Mouse (Mus musculus): ENCODE measurements at regions not wholly inside any gene's neighbourhood (a gene's known extent, or its start where the extent isn't known, plus 50 kb on each side); places are given as distances from the start of the nearest gene placed in this dataset.

GRCm38 (mm10) chr13:19523686-19524085 is 96.0 kb downstream of the Epdr1 start:
- peaks cover 23% of the 10 kb centered on the region for H3K36me3 ChIP-seq (replicated peaks)
- no peaks in the 10 kb centered on the region for H3K27me3 ChIP-seq (ENCODE audit: insufficient read depth, low read length)
- DNase-seq (ENCODE audit: low spot score) (no peak), ATAC-seq (ENCODE audit: extremely low read depth, insufficient number of reproducible peaks, low FRiP score, poor library complexity, severe bottlenecking) (no peak; the same call in 1 of the 2 replicates)
- peaks cover 5% of the 10 kb centered on the region for H3K4me1 ChIP-seq (ENCODE audit: insufficient read depth, low read depth, low read length)
- no peak overlapping the region for H3K4me3 ChIP-seq (ENCODE audit: low read depth, low read length)
- H3K9me3 ChIP-seq (replicated peaks) = no peaks in the 10 kb centered on the region
- TF ChIP-seq GATA2 (IDR thresholded peaks at IDR 0.05; ENCODE audit: borderline replicate concordance, low read depth, low read length) (no peak), POLR2AphosphoS5 (IDR thresholded peaks at IDR 0.05; ENCODE audit: insufficient replicate concordance, low read depth, low read length) (no peak), CTCF (IDR thresholded peaks at IDR 0.05; ENCODE audit: low read depth, low read length) (no peak), TAL1 (conservative IDR thresholded peaks at IDR 0.05; ENCODE audit: low read depth, low read length) (no peak)

GRCm38 (mm10) chr13:19517938-19518777 is 101.6 kb downstream of the Epdr1 start:
- H3K4me1 ChIP-seq (ENCODE audit: insufficient read depth, low read depth, low read length) = peaks cover 29% of the 10 kb centered on the region
- no peaks in the 10 kb centered on the region for H3K36me3 ChIP-seq (replicated peaks)
- no peaks in the 10 kb centered on the region for H3K9me3 ChIP-seq (replicated peaks)
- H3K4me3 ChIP-seq (ENCODE audit: low read depth, low read length) = no peak overlapping the region
- DNase-seq (ENCODE audit: low spot score) = no peak
- 0 out of 2 replicates have a peak, but pooled peaks have one; percentile 29 for ATAC-seq (ENCODE audit: extremely low read depth, insufficient number of reproducible peaks, low FRiP score, poor library complexity, severe bottlenecking)
- TF ChIP-seq GATA1 (IDR thresholded peaks at IDR 0.05; ENCODE audit: borderline replicate concordance, low read length) = no peak
- TF ChIP-seq POLR2AphosphoS5 (IDR thresholded peaks at IDR 0.05; ENCODE audit: insufficient replicate concordance, low read depth, low read length) = no peak
- no peak for TF ChIP-seq TAL1 (conservative IDR thresholded peaks at IDR 0.05; ENCODE audit: low read depth, low read length)
- TF ChIP-seq GATA2 (IDR thresholded peaks at IDR 0.05; ENCODE audit: borderline replicate concordance, low read depth, low read length) = no peak
- no peak for TF ChIP-seq CTCF (IDR thresholded peaks at IDR 0.05; ENCODE audit: low read depth, low read length)
- no peaks in the 10 kb centered on the region for H3K27me3 ChIP-seq (ENCODE audit: insufficient read depth, low read length)

GRCm38 (mm10) chr13:19514844-19515555 is 104.7 kb downstream of the Epdr1 start:
- Histone ChIP-seq H3K4me3 (ENCODE audit: low read depth, low read length) (no peak overlapping the region), H3K27me3 (ENCODE audit: insufficient read depth, low read length) (no peaks in the 10 kb centered on the region), H3K4me1 (ENCODE audit: insufficient read depth, low read depth, low read length) (peaks cover 29% of the 10 kb centered on the region), H3K36me3 (replicated peaks) (no peaks in the 10 kb centered on the region), H3K9me3 (replicated peaks) (no peaks in the 10 kb centered on the region)
- ATAC-seq (ENCODE audit: extremely low read depth, insufficient number of reproducible peaks, low FRiP score, poor library complexity, severe bottlenecking) (peak; percentile 68), DNase-seq (ENCODE audit: low spot score) (no peak)
- TF ChIP-seq CTCF (IDR thresholded peaks at IDR 0.05; ENCODE audit: low read depth, low read length) (no peak), GATA1 (IDR thresholded peaks at IDR 0.05; ENCODE audit: borderline replicate concordance, low read length) (no peak), GATA2 (IDR thresholded peaks at IDR 0.05; ENCODE audit: borderline replicate concordance, low read depth, low read length) (no peak), TAL1 (conservative IDR thresholded peaks at IDR 0.05; ENCODE audit: low read depth, low read length) (no peak; the same call in 1 of the 2 replicates), POLR2AphosphoS5 (IDR thresholded peaks at IDR 0.05; ENCODE audit: insufficient replicate concordance, low read depth, low read length) (no peak)

- H3K27me3 ChIP-seq (ENCODE audit: insufficient read depth, low read length) = no peaks in the 10 kb centered on the region
- DNase-seq (ENCODE audit: low spot score) (no peak), ATAC-seq (ENCODE audit: extremely low read depth, insufficient number of reproducible peaks, low FRiP score, poor library complexity, severe bottlenecking) (no peak)
- no peaks in the 10 kb centered on the region for H3K36me3 ChIP-seq (replicated peaks)
- H3K4me1 ChIP-seq (ENCODE audit: insufficient read depth, low read depth, low read length) = no peaks in the 10 kb centered on the region
- no peaks in the 10 kb centered on the region for H3K9me3 ChIP-seq (replicated peaks)
- no peak overlapping the region for H3K4me3 ChIP-seq (ENCODE audit: low read depth, low read length)
- TF ChIP-seq POLR2AphosphoS5 (IDR thresholded peaks at IDR 0.05; ENCODE audit: insufficient replicate concordance, low read depth, low read length) (no peak), CTCF (IDR thresholded peaks at IDR 0.05; ENCODE audit: low read depth, low read length) (no peak), GATA2 (IDR thresholded peaks at IDR 0.05; ENCODE audit: borderline replicate concordance, low read depth, low read length) (no peak), TAL1 (conservative IDR thresholded peaks at IDR 0.05; ENCODE audit: low read depth, low read length) (no peak), GATA1 (IDR thresholded peaks at IDR 0.05; ENCODE audit: borderline replicate concordance, low read length) (no peak)
Measured at GRCm38 (mm10) chr13:19506543-19506942, 110.9 kb upstream of the Stard3nl start.

GRCm38 (mm10) chr13:19504241-19504640 is 108.6 kb upstream of the Stard3nl start:
- TF ChIP-seq GATA2 (IDR thresholded peaks at IDR 0.05; ENCODE audit: borderline replicate concordance, low read depth, low read length) (no peak), TAL1 (conservative IDR thresholded peaks at IDR 0.05; ENCODE audit: low read depth, low read length) (no peak), GATA1 (IDR thresholded peaks at IDR 0.05; ENCODE audit: borderline replicate concordance, low read length) (no peak), CTCF (IDR thresholded peaks at IDR 0.05; ENCODE audit: low read depth, low read length) (no peak), POLR2AphosphoS5 (IDR thresholded peaks at IDR 0.05; ENCODE audit: insufficient replicate concordance, low read depth, low read length) (no peak)
- ATAC-seq (ENCODE audit: extremely low read depth, insufficient number of reproducible peaks, low FRiP score, poor library complexity, severe bottlenecking) (no peak), DNase-seq (ENCODE audit: low spot score) (no peak)

DNA sequence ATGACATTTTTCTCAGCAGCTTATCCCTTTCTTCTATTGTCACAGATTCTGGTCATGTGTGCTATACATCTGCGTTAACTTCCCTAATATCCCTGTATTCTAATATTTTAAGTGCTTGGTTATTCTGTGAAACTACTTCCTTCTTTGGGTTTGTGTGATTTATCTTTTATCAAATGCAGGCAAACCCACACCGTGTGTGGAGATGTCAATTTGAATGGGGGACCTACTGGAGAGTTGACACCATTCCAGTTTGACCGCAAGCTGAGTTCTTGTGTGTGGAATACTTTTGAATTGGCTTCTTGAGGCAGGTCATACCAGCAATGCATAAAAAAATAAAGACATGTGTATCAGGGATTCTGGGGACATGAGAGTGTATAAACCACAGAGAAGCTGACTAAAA is 86.6 kb upstream of the Stard3nl start:
- no peaks in the 10 kb centered on the region for H3K4me1 ChIP-seq (ENCODE audit: insufficient read depth, low read depth, low read length)
- no peak overlapping the region for H3K4me3 ChIP-seq (ENCODE audit: low read depth, low read length)
- H3K9me3 ChIP-seq (replicated peaks) = no peaks in the 10 kb centered on the region
- no peak for TF ChIP-seq TAL1 (conservative IDR thresholded peaks at IDR 0.05; ENCODE audit: low read depth, low read length)
- TF ChIP-seq GATA1 (IDR thresholded peaks at IDR 0.05; ENCODE audit: borderline replicate concordance, low read length) = no peak
- TF ChIP-seq CTCF (IDR thresholded peaks at IDR 0.05; ENCODE audit: low read depth, low read length) = no peak
- TF ChIP-seq GATA2 (IDR thresholded peaks at IDR 0.05; ENCODE audit: borderline replicate concordance, low read depth, low read length) = no peak
- no peak for TF ChIP-seq POLR2AphosphoS5 (IDR thresholded peaks at IDR 0.05; ENCODE audit: insufficient replicate concordance, low read depth, low read length)
- H3K27me3 ChIP-seq (ENCODE audit: insufficient read depth, low read length) = peaks cover 9% of the 10 kb centered on the region
- no peak for DNase-seq (ENCODE audit: low spot score)
- no peaks in the 10 kb centered on the region for H3K36me3 ChIP-seq (replicated peaks)
- no peak for ATAC-seq (ENCODE audit: extremely low read depth, insufficient number of reproducible peaks, low FRiP score, poor library complexity, severe bottlenecking)

More at GRCm38 (mm10) chr13:19504241-19504640, 108.6 kb upstream of the Stard3nl start:
- Histone ChIP-seq H3K4me1 (ENCODE audit: insufficient read depth, low read depth, low read length) (no peaks in the 10 kb centered on the region), H3K27me3 (ENCODE audit: insufficient read depth, low read length) (no peaks in the 10 kb centered on the region; the same call in 1 of the 2 replicates), H3K4me3 (ENCODE audit: low read depth, low read length) (no peak overlapping the region), H3K36me3 (replicated peaks) (no peaks in the 10 kb centered on the region), H3K9me3 (replicated peaks) (no peaks in the 10 kb centered on the region)

Data from G1E (cell line).